Mouse (Mus musculus) urinary bladder, postnatal 36 days (tissue): ENCODE results near the gene Olfr851.

ENCODE experiments used
- DNase-seq, 2 experiments: peaks; one replicate each; pipeline ENCODE4 v3.0.0; 2022; ENCODE audit warnings: low spot score in 2 of 2, mixed read lengths in 1 of 2

The Olfr851 gene

DNA sequence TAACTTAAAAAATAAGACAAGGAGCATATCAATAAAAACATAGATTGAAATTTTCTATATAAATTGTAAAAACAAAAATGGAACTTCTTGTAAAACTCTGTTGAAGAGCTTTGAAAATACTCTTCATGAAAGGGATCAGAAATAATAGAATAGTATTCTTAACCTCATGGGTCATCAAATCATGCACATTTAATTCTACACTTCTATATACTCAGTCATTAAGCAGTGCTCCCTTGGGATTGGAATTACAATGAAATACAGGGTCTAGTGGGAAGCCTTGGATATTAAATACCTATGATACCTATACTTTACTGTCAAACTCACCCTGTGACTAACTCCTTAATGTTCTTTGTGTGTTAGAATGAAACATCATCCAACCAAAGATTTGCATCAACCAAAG, at the start of gene Olfr851:
Gene Olfr851 (plus strand): TSS at position 301 of the 400 bp plus-strand sequence.
- no peak for DNase-seq

DNA sequence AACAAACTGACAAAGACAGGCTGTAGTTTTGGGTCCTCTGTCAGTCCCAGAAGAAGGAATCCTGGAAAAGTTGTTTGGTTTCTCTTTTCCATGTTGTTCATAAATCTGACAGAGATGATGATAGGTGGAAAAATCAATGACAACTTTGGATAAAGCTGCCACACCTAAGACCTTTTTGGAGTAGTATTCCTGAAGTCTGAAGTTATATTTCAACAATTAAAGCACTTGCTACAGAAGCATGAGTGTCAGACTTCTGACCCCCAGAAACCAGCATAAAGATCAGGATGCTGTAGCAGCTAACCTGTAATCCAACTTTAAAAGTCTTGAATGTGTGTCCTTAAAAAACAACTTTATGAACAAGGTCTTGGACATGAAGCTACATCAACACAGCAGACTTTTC, 14.9 kb upstream of the Olfr851 start, which contains the start of gene Olfr850:
Gene Olfr850 (minus strand): TSS at position 101 of the 400 bp plus-strand sequence.
- DNase-seq: no peak

DNA sequence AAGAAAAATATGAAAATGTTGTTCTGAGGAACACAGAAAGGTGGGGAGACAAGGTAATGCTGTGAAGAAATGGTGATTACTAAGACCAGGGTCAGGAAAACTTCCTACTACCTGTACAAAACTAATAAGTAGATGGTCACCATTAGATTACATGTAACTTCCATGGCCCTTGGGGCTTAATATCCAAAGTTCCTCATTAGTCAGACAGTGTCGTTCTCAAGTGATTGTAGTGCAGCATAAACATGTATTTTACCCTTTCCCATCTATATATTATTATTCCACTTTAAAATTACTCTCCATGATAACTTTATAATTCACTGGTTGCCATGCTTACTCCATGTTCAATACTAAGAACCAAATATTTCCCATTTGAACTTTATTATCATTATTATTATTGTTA, 47.9 kb downstream of the Olfr851 start, which contains the start of gene Olfr853:
Gene Olfr853 (minus strand): TSS at position 101 of the 400 bp plus-strand sequence.
- DNase-seq: no peak
